Mouse (Mus musculus): ENCODE measurements around the gene Rfc5. TPM values are rescaled to one million over a fixed set of nuclear protein-coding genes. Genes with fewer than 3 reads are reported as not detected.
"Not testable (repeated sequence)": the region's sequence is repeated elsewhere in the genome, so short reads cannot be mapped to it uniquely, and the experiment has no call there.

The Rfc5 gene
- polyA plus RNA-seq (2016; fragmentation: Nextera tagmentation; extraction: Ambion mirVana) = 72.9 and 79.5 TPM in 2 replicates

GRCm38 (mm10) chr5:117388877-117389276 lies at the start of gene Rfc5:
Gene Rfc5, minus strand, starts transcription at chr5:117389047.
- Histone ChIP-seq H3K4me3 (peak within 1 kb of the TSS; percentile 72), H3K4me2 (replicated peaks) (peak within 1 kb of the TSS; percentile 64), H3K9ac (replicated peaks) (peak within 1 kb of the TSS; percentile 73), H3K4me1 (peaks cover 17% of the 10 kb centered on the region), H3K27ac (replicated peaks) (peak within 1 kb of the TSS; percentile 58), H3K36me3 (peaks cover 18% of the 10 kb centered on the region), H3K9me3 (0 out of 2 replicates have a peak, but pooled peaks cover 4% of the 10 kb centered on the region), H3K27me3 (no peaks in the 10 kb centered on the region)
- WGBS = under 1% methylated on average over 43 of the region's 44 CpGs
- ATAC-seq (ENCODE audit: low FRiP score, low read depth) = peak; percentile 98

- ATAC-seq (ENCODE audit: low FRiP score, low read depth); H3K9ac ChIP-seq (replicated peaks); H3K4me2 ChIP-seq (replicated peaks); H3K27me3 ChIP-seq; H3K4me3 ChIP-seq; H3K36me3 ChIP-seq; H3K9me3 ChIP-seq; H3K4me1 ChIP-seq; H3K27ac ChIP-seq (replicated peaks): not testable (repeated sequence)
- WGBS = 90% methylated on average over 7 of the region's 7 CpGs
Observed at GRCm38 (mm10) chr5:117433501-117433900, 44.7 kb upstream of the Rfc5 start.

GRCm38 (mm10) chr5:117417442-117417841 lies 28.6 kb upstream of the Rfc5 start:
- H3K9ac ChIP-seq (replicated peaks) = no peak overlapping the region
- no peaks in the 10 kb centered on the region for H3K36me3 ChIP-seq
- 78% methylated on average over 2 of the region's 2 CpGs for WGBS
- H3K4me1 ChIP-seq = peaks cover 21% of the 10 kb centered on the region
- H3K27ac ChIP-seq (replicated peaks) = no peak overlapping the region
- no peak for ATAC-seq (ENCODE audit: low FRiP score, low read depth)
- no peaks in the 10 kb centered on the region for H3K9me3 ChIP-seq
- H3K4me2 ChIP-seq (replicated peaks) = no peak overlapping the region
- H3K4me3 ChIP-seq = no peak overlapping the region
- H3K27me3 ChIP-seq = peaks cover 22% of the 10 kb centered on the region

- Histone ChIP-seq H3K4me3 (peak overlapping the region; percentile 71), H3K9me3 (no peaks in the 10 kb centered on the region), H3K27me3 (peaks cover 38% of the 10 kb centered on the region), H3K36me3 (no peaks in the 10 kb centered on the region), H3K4me2 (replicated peaks) (peak overlapping the region; percentile 83), H3K27ac (replicated peaks) (peak overlapping the region; percentile 96; the same call in 1 of the 2 replicates), H3K4me1 (peaks cover 21% of the 10 kb centered on the region), H3K9ac (replicated peaks) (peak overlapping the region; percentile 73)
- WGBS = 24% methylated on average over 19 of the region's 19 CpGs
- no peak for ATAC-seq (ENCODE audit: low FRiP score, low read depth)
Observed at GRCm38 (mm10) chr5:117415011-117415912, 26.4 kb upstream of the Rfc5 start.

- H3K27ac ChIP-seq (replicated peaks) = peak overlapping the region; percentile 96
- no peaks in the 10 kb centered on the region for H3K36me3 ChIP-seq
- peaks cover 21% of the 10 kb centered on the region for H3K4me1 ChIP-seq
- WGBS = 2% methylated on average over 10 of the region's 10 CpGs
- ATAC-seq (ENCODE audit: low FRiP score, low read depth) = peak; percentile 10; the same call in 1 of the 2 replicates
- peak overlapping the region; percentile 83 for H3K4me2 ChIP-seq (replicated peaks)
- no peaks in the 10 kb centered on the region for H3K9me3 ChIP-seq
- peaks cover 44% of the 10 kb centered on the region for H3K27me3 ChIP-seq
- H3K4me3 ChIP-seq = peak overlapping the region; percentile 71
- peak overlapping the region; percentile 73 for H3K9ac ChIP-seq (replicated peaks)
Observed at GRCm38 (mm10) chr5:117414611-117415010, 25.8 kb upstream of the Rfc5 start.

GRCm38 (mm10) chr5:117413507-117414501 lies 25.0 kb upstream of the Rfc5 start, which contains the start of gene Ksr2:
Gene Ksr2, plus strand, starts transcription at chr5:117414000.
- peak within 1 kb of the TSS; percentile 73 for H3K9ac ChIP-seq (replicated peaks)
- no peaks in the 10 kb centered on the region for H3K36me3 ChIP-seq
- peak within 1 kb of the TSS; percentile 71 for H3K4me3 ChIP-seq
- WGBS = under 1% methylated on average over 86 of the region's 89 CpGs
- H3K9me3 ChIP-seq = no peaks in the 10 kb centered on the region
- peak within 1 kb of the TSS; percentile 96 for H3K27ac ChIP-seq (replicated peaks)
- H3K27me3 ChIP-seq = peaks cover 48% of the 10 kb centered on the region
- H3K4me1 ChIP-seq = peaks cover 21% of the 10 kb centered on the region
- peak; percentile 90 for ATAC-seq (ENCODE audit: low FRiP score, low read depth)
- peak within 1 kb of the TSS; percentile 83 for H3K4me2 ChIP-seq (replicated peaks)

- WGBS = 80% methylated on average over 6 of the region's 6 CpGs
- no peak for ATAC-seq (ENCODE audit: low FRiP score, low read depth)
Observed at GRCm38 (mm10) chr5:117409369-117409768, 20.5 kb upstream of the Rfc5 start.

GRCm38 (mm10) chr5:117408216-117408615 lies 19.4 kb upstream of the Rfc5 start:
- no peak for ATAC-seq (ENCODE audit: low FRiP score, low read depth)
- Histone ChIP-seq H3K27me3 (peaks cover 32% of the 10 kb centered on the region), H3K4me2 (replicated peaks) (no peak overlapping the region), H3K9ac (replicated peaks) (no peak overlapping the region), H3K27ac (replicated peaks) (no peak overlapping the region), H3K36me3 (no peaks in the 10 kb centered on the region), H3K4me1 (peaks cover 5% of the 10 kb centered on the region), H3K9me3 (no peaks in the 10 kb centered on the region), H3K4me3 (no peak overlapping the region)
- WGBS = 74% methylated on average over 4 of the region's 4 CpGs

More at GRCm38 (mm10) chr5:117409369-117409768, 20.5 kb upstream of the Rfc5 start:
- Histone ChIP-seq H3K36me3 (no peaks in the 10 kb centered on the region), H3K9me3 (no peaks in the 10 kb centered on the region), H3K4me2 (replicated peaks) (no peak overlapping the region), H3K9ac (replicated peaks) (no peak overlapping the region), H3K27me3 (peaks cover 37% of the 10 kb centered on the region), H3K27ac (replicated peaks) (no peak overlapping the region), H3K4me1 (peaks cover 7% of the 10 kb centered on the region), H3K4me3 (no peak overlapping the region)

- not testable (repeated sequence) for H3K27ac ChIP-seq (replicated peaks); H3K9me3 ChIP-seq; H3K27me3 ChIP-seq; ATAC-seq (ENCODE audit: low FRiP score, low read depth); H3K4me2 ChIP-seq (replicated peaks); H3K9ac ChIP-seq (replicated peaks); H3K36me3 ChIP-seq; H3K4me3 ChIP-seq; H3K4me1 ChIP-seq
- WGBS = 88% methylated on average over 2 of the region's 2 CpGs
Observed at GRCm38 (mm10) chr5:117404671-117405070, 15.8 kb upstream of the Rfc5 start.

GRCm38 (mm10) chr5:117403609-117404008 lies 14.8 kb upstream of the Rfc5 start:
- no peak overlapping the region for H3K4me3 ChIP-seq
- H3K27ac ChIP-seq (replicated peaks) = no peak overlapping the region
- 88% methylated on average over 8 of the region's 8 CpGs for WGBS
- no peaks in the 10 kb centered on the region for H3K36me3 ChIP-seq
- H3K27me3 ChIP-seq = no peaks in the 10 kb centered on the region
- H3K4me2 ChIP-seq (replicated peaks) = no peak overlapping the region
- H3K9me3 ChIP-seq = no peaks in the 10 kb centered on the region
- no peaks in the 10 kb centered on the region for H3K4me1 ChIP-seq
- ATAC-seq (ENCODE audit: low FRiP score, low read depth) = no peak
- H3K9ac ChIP-seq (replicated peaks) = no peak overlapping the region

GRCm38 (mm10) chr5:117399281-117399680 lies 10.4 kb upstream of the Rfc5 start:
- H3K4me3 ChIP-seq = no peak overlapping the region
- ATAC-seq (ENCODE audit: low FRiP score, low read depth) = no peak
- H3K9me3 ChIP-seq = no peaks in the 10 kb centered on the region
- H3K27me3 ChIP-seq = no peaks in the 10 kb centered on the region
- 80% methylated on average over 9 of the region's 9 CpGs for WGBS
- 0 out of 2 replicates have a peak, but pooled peaks cover 4% of the 10 kb centered on the region for H3K4me1 ChIP-seq
- no peaks in the 10 kb centered on the region for H3K36me3 ChIP-seq
- no peak overlapping the region for H3K27ac ChIP-seq (replicated peaks)
- no peak overlapping the region for H3K9ac ChIP-seq (replicated peaks)
- no peak overlapping the region for H3K4me2 ChIP-seq (replicated peaks)
